8 mouse cellular contexts compared by ENCODE assay signal in genomic region chr2:25983159-25983907, GRCm38 (mm10). TPM values are rescaled to one million over a fixed set of nuclear protein-coding genes. Genes with fewer than 3 reads are reported as not detected.
DNase-seq lines count a peak whose midpoint lies in the region; ATAC-seq and TF ChIP-seq lines count a peak whose summit lies in the region.

Camsap1 (minus strand) TSS chr2:25983282.

- peaks cover 10% of the 10 kb centered on the region for H3K27me3 ChIP-seq in CH12.LX (replicated peaks)
- H3K27me3 ChIP-seq in forebrain, embryonic 11.5 days (ENCODE audit: control insufficient read depth, insufficient read depth, low read length) = no peaks in the 10 kb centered on the region
- H3K27me3 ChIP-seq in heart, embryonic 16.5 days (ENCODE audit: control insufficient read depth, insufficient read depth, low read length) = no peaks in the 10 kb centered on the region
- H3K27me3 ChIP-seq in liver, embryonic 15.5 days = peaks cover 5% of the 10 kb centered on the region
- H3K27me3 ChIP-seq in neural tube, embryonic 12.5 days (replicated peaks) = no peaks in the 10 kb centered on the region

- DNase-seq in CH12.LX (ENCODE audit: extremely low read depth) = peak; percentile 100
- DNase-seq in c-Kit-positive CD71-positive TER-119-negative erythroid progenitor cells, embryonic 14.5 days (ENCODE audit: low read depth) = peak; percentile 99
- peak; percentile 100 for DNase-seq in forebrain, embryonic 11.5 days (ENCODE audit: low spot score)
- DNase-seq in kidney, postnatal 36 days = peak; percentile 100
- DNase-seq in telencephalon, adult 2 months (ENCODE audit: low read depth, low spot score) = peak; percentile 99

- H3K79me2 ChIP-seq in CH12.LX (replicated peaks; ENCODE audit: control insufficient read depth, extremely low read depth, insufficient read depth, poor library complexity, severe bottlenecking) = peaks cover 25% of the 10 kb centered on the region

- H3K4me2 ChIP-seq in CH12.LX (ENCODE audit: insufficient read depth, low read depth, poor library complexity, severe bottlenecking) = peak within 1 kb of the TSS; percentile 71
- H3K4me2 ChIP-seq in forebrain, embryonic 11.5 days (ENCODE audit: low read depth, low read length, severe bottlenecking) = peak within 1 kb of the TSS; percentile 97
- H3K4me2 ChIP-seq in heart, embryonic 16.5 days (ENCODE audit: low read depth, low read length) = peak within 1 kb of the TSS; percentile 90
- peak within 1 kb of the TSS; percentile 95 for H3K4me2 ChIP-seq in liver, embryonic 15.5 days
- H3K4me2 ChIP-seq in neural tube, embryonic 12.5 days (replicated peaks) = peak within 1 kb of the TSS; percentile 94

- no peak for TF ChIP-seq RAD21 in CH12.LX (IDR thresholded peaks at IDR 0.05; ENCODE audit: low read depth, low read length)

- in situ Hi-C loops in CH12.LX (cut with MboI; ENCODE audit: low pct_ligation_motif_present, low pct_unique_long_range_greater_than_20kb, low sequenced_read_pairs) = no loop called here

- no peak for TF ChIP-seq CTCF in CH12.LX (conservative IDR thresholded peaks at IDR 0.05 in 1 of 2, IDR thresholded peaks at IDR 0.05 in 1 of 2; ENCODE audit: low read depth in 2 of 2, low read length in 2 of 2)

- WGBS in forebrain, embryonic 11.5 days = under 1% methylated on average over 52 of the region's 64 CpGs
- WGBS in heart, embryonic 16.5 days = under 1% methylated on average over 64 of the region's 64 CpGs
- under 1% methylated on average over 63 of the region's 64 CpGs for WGBS in liver, embryonic 15.5 days (ENCODE audit: insufficient replicate concordance)
- under 1% methylated on average over 64 of the region's 64 CpGs for WGBS in neural tube, embryonic 12.5 days

- dilution Hi-C loops in CH12.LX (cut with MboI; ENCODE audit: extremely low pct_ligation_motif_present, extremely low pct_unique_long_range_greater_than_20kb, low sequenced_read_pairs) = no loop called here

- H3K4me1 ChIP-seq in CH12.LX (ENCODE audit: control insufficient read depth in 1 of 2, insufficient read depth in 2 of 2) = peaks cover 16 to 42% of the 10 kb centered on the region in 2 experiments
- H3K4me1 ChIP-seq in forebrain, embryonic 11.5 days (replicated peaks; ENCODE audit: control insufficient read depth, insufficient read depth, low read length) = peaks cover 7% of the 10 kb centered on the region; the same call in 1 of the 2 replicates
- peaks cover 30% of the 10 kb centered on the region for H3K4me1 ChIP-seq in heart, embryonic 16.5 days (ENCODE audit: control insufficient read depth, insufficient read depth, low read length)
- peaks cover 49% of the 10 kb centered on the region for H3K4me1 ChIP-seq in liver, embryonic 15.5 days (replicated peaks)
- H3K4me1 ChIP-seq in neural tube, embryonic 12.5 days = peaks cover 39% of the 10 kb centered on the region

- H3K9ac ChIP-seq in CH12.LX (ENCODE audit: insufficient read depth, low read depth) = peak within 1 kb of the TSS; percentile 77
- peak within 1 kb of the TSS; percentile 98 for H3K9ac ChIP-seq in forebrain, embryonic 11.5 days (ENCODE audit: low read length)
- H3K9ac ChIP-seq in heart, embryonic 16.5 days (ENCODE audit: low read length) = peak within 1 kb of the TSS; percentile 95
- H3K9ac ChIP-seq in liver, embryonic 15.5 days = peak within 1 kb of the TSS; percentile 97
- peak within 1 kb of the TSS; percentile 98 for H3K9ac ChIP-seq in neural tube, embryonic 12.5 days

- no peak within 1 kb of the TSS for H3K27ac ChIP-seq in CH12.LX (ENCODE audit: insufficient read depth, low read depth)
- peak within 1 kb of the TSS; percentile 80 for H3K27ac ChIP-seq in forebrain, embryonic 11.5 days (ENCODE audit: low read depth, low read length)
- H3K27ac ChIP-seq in heart, embryonic 16.5 days (ENCODE audit: low read length) = peak within 1 kb of the TSS; percentile 88
- H3K27ac ChIP-seq in liver, embryonic 15.5 days (replicated peaks) = peak within 1 kb of the TSS; percentile 89
- peak within 1 kb of the TSS; percentile 91 for H3K27ac ChIP-seq in neural tube, embryonic 12.5 days

- no peak for TF ChIP-seq EP300 in CH12.LX (IDR thresholded peaks at IDR 0.05; ENCODE audit: low read length)

- peak within 1 kb of the TSS; percentile 74 to 85 (median 76) for H3K4me3 ChIP-seq in CH12.LX (replicated peaks in 1 of 3; ENCODE audit: low read depth in 2 of 3, low read length in 2 of 3, poor library complexity in 1 of 3)
- H3K4me3 ChIP-seq in forebrain, embryonic 11.5 days (ENCODE audit: low read depth, low read length) = peak within 1 kb of the TSS; percentile 95
- peak within 1 kb of the TSS; percentile 91 for H3K4me3 ChIP-seq in heart, embryonic 16.5 days (ENCODE audit: low read length)
- peak within 1 kb of the TSS; percentile 94 for H3K4me3 ChIP-seq in liver, embryonic 15.5 days (replicated peaks)
- H3K4me3 ChIP-seq in neural tube, embryonic 12.5 days = peak within 1 kb of the TSS; percentile 96

- no peaks in the 10 kb centered on the region for H3K36me3 ChIP-seq in CH12.LX (replicated peaks in 1 of 2; ENCODE audit: control insufficient read depth in 1 of 2, insufficient read depth in 1 of 2, low read length in 1 of 2)
- H3K36me3 ChIP-seq in forebrain, embryonic 11.5 days (ENCODE audit: control insufficient read depth, insufficient read depth, low read length) = no peaks in the 10 kb centered on the region
- H3K36me3 ChIP-seq in heart, embryonic 16.5 days (ENCODE audit: control insufficient read depth, insufficient read depth) = no peaks in the 10 kb centered on the region
- H3K36me3 ChIP-seq in liver, embryonic 15.5 days (replicated peaks) = no peaks in the 10 kb centered on the region
- H3K36me3 ChIP-seq in neural tube, embryonic 12.5 days = peaks cover 3% of the 10 kb centered on the region; the same call in 1 of the 2 replicates

- H3K9me3 ChIP-seq in CH12.LX (replicated peaks; ENCODE audit: low read length) = no peaks in the 10 kb centered on the region
- no peaks in the 10 kb centered on the region for H3K9me3 ChIP-seq in forebrain, embryonic 11.5 days (ENCODE audit: control insufficient read depth, low read length)
- no peaks in the 10 kb centered on the region for H3K9me3 ChIP-seq in heart, embryonic 16.5 days (replicated peaks; ENCODE audit: control insufficient read depth, low read length)
- H3K9me3 ChIP-seq in liver, embryonic 15.5 days (replicated peaks) = no peaks in the 10 kb centered on the region
- no peaks in the 10 kb centered on the region for H3K9me3 ChIP-seq in neural tube, embryonic 12.5 days

- peak; percentile 32; the same call in 1 of the 2 replicates for TF ChIP-seq POLR2A in CH12.LX (IDR thresholded peaks at IDR 0.05; ENCODE audit: low read depth, low read length)

- ATAC-seq in forebrain, embryonic 11.5 days (replicated peaks; ENCODE audit: low FRiP score) = peak; percentile 99
- ATAC-seq in heart, embryonic 16.5 days (replicated peaks; ENCODE audit: extremely low read depth, insufficient read depth, low FRiP score) = peak; percentile 100
- peak; percentile 99 for ATAC-seq in liver, embryonic 15.5 days (ENCODE audit: insufficient read depth)
- peak; percentile 99 for ATAC-seq in neural tube, embryonic 12.5 days (ENCODE audit: low FRiP score, low read depth)

TF ChIP-seq in CH12.LX, 34 proteins besides CTCF, POLR2A, EP300 and RAD21:
- TF ChIP-seq CHD2 (IDR thresholded peaks at IDR 0.05; ENCODE audit: low read length) (no peak), POLR2AphosphoS2 (IDR thresholded peaks at IDR 0.05; ENCODE audit: low read depth, low read length) (no peak), ZC3H11A (IDR thresholded peaks at IDR 0.05; ENCODE audit: low read depth, low read length) (no peak), ZKSCAN1 (IDR thresholded peaks at IDR 0.05; ENCODE audit: borderline replicate concordance, low read depth, low read length) (no peak), NELFE (IDR thresholded peaks at IDR 0.05; ENCODE audit: low read depth, low read length) (peak; percentile 57), MXI1 (IDR thresholded peaks at IDR 0.05; ENCODE audit: low read depth, low read length) (peak; percentile 34), TCF12 (IDR thresholded peaks at IDR 0.05; ENCODE audit: low read depth, low read length) (peak; percentile 64), NRF1 (IDR thresholded peaks at IDR 0.05; ENCODE audit: low read depth, low read length) (peak; percentile 83), KAT2A (IDR thresholded peaks at IDR 0.05; ENCODE audit: insufficient replicate concordance, low read length) (no peak), SIN3A (IDR thresholded peaks at IDR 0.05; ENCODE audit: low read length) (peak; percentile 56; the same call in 1 of the 2 replicates), MAZ (IDR thresholded peaks at IDR 0.05; ENCODE audit: low read depth, low read length) (peak; percentile 80; the same call in 1 of the 2 replicates)

RNA-seq across cellular contexts. Expression of gene Camsap1, which starts in this region (rescaled TPM):
- total RNA-seq in CH12.LX (2012; rRNA removed) (13.8 and 17.2 TPM in 2 replicates), CH12.LX (2014; rRNA removed) (6.2 and 6.9 TPM in 2 replicates)
- 22.1 and 23.4 TPM in 2 replicates for polyA plus RNA-seq in CH12.LX (2012; ENCODE audit: insufficient read length, low read depth)
- 55.6 and 58.3 TPM in 2 replicates for polyA plus RNA-seq in forebrain, embryonic 11.5 days (2014; fragmentation: Nextera tagmentation; extraction: Ambion mirVana)
- 6.0 and 8.9 TPM in 2 replicates for polyA plus RNA-seq in heart, embryonic 16.5 days (2015; fragmentation: Nextera tagmentation; extraction: Ambion mirVana)
- polyA plus RNA-seq in liver, embryonic 15.5 days (2015; fragmentation: Nextera tagmentation; extraction: Ambion mirVana) = 4.9 and 5.6 TPM in 2 replicates
- 80.2 and 82.6 TPM in 2 replicates for polyA plus RNA-seq in neural tube, embryonic 12.5 days (2016; fragmentation: Nextera tagmentation; extraction: Ambion mirVana)
